Mouse (Mus musculus): ENCODE data around the gene Usp47. TPM values are rescaled to one million over a fixed set of nuclear protein-coding genes. Genes with fewer than 3 reads are reported as not detected.

The Usp47 gene
- total RNA-seq, 2 experiments from 2014 or later: 19.4 to 35.2 TPM

GRCm38 (mm10) chr7:112143978-112144377 lies 120.7 kb downstream of the Usp47 start:
- ATAC-seq (replicated peaks; ENCODE audit: low FRiP score, poor library complexity, severe bottlenecking): no peak

GRCm38 (mm10) chr7:112144646-112145179 lies 121.4 kb downstream of the Usp47 start:
- no peak for ATAC-seq (replicated peaks; ENCODE audit: low FRiP score, poor library complexity, severe bottlenecking)

- ATAC-seq (replicated peaks; ENCODE audit: low FRiP score, poor library complexity, severe bottlenecking): no peak
Measured at GRCm38 (mm10) chr7:112147979-112148378, 124.7 kb downstream of the Usp47 start.

GRCm38 (mm10) chr7:112149113-112149512 lies 125.8 kb downstream of the Usp47 start:
- ATAC-seq (replicated peaks; ENCODE audit: low FRiP score, poor library complexity, severe bottlenecking): no peak

GRCm38 (mm10) chr7:112154445-112154844 lies 131.1 kb downstream of the Usp47 start:
- no peak for ATAC-seq (replicated peaks; ENCODE audit: low FRiP score, poor library complexity, severe bottlenecking)

GRCm38 (mm10) chr7:112155194-112155593 lies 131.9 kb downstream of the Usp47 start:
- ATAC-seq (replicated peaks; ENCODE audit: low FRiP score, poor library complexity, severe bottlenecking): no peak

GRCm38 (mm10) chr7:112157584-112158315 lies 134.4 kb downstream of the Usp47 start:
- ATAC-seq (replicated peaks; ENCODE audit: low FRiP score, poor library complexity, severe bottlenecking): no peak

GRCm38 (mm10) chr7:112158316-112158741 lies 135.0 kb downstream of the Usp47 start:
- ATAC-seq (replicated peaks; ENCODE audit: low FRiP score, poor library complexity, severe bottlenecking): no peak

- ATAC-seq (replicated peaks; ENCODE audit: low FRiP score, poor library complexity, severe bottlenecking): no peak
Measured at GRCm38 (mm10) chr7:112158942-112159341, 135.6 kb downstream of the Usp47 start, which contains the start of gene Dkk3. TSS of gene Dkk3 (minus strand) at chr7:112159057.

GRCm38 (mm10) chr7:112159835-112160234 lies 136.5 kb downstream of the Usp47 start:
- no peak for ATAC-seq (replicated peaks; ENCODE audit: low FRiP score, poor library complexity, severe bottlenecking)

Other genes starting within 250 kb of the Usp47 start
- gene Galnt18, start 243.5 kb upstream of the Usp47 start, total RNA-seq (2015; ENCODE audit: low replicate concordance): not detected in 2 replicates
- not detected in 2 replicates for gene Galnt18, start 243.5 kb upstream of the Usp47 start, total RNA-seq (2017; ENCODE audit: low replicate concordance)
- gene Dkk3, start 135.6 kb downstream of the Usp47 start, total RNA-seq (2015; ENCODE audit: low replicate concordance): not detected in 2 replicates
- not detected in 2 replicates for gene Dkk3, start 135.6 kb downstream of the Usp47 start, total RNA-seq (2017; ENCODE audit: low replicate concordance)
- gene Mical2, start 202.4 kb downstream of the Usp47 start, total RNA-seq (2015; ENCODE audit: low replicate concordance): 0.63 TPM in 1 of 2 replicates, not detected in the other
- gene Mical2, start 202.4 kb downstream of the Usp47 start, total RNA-seq (2017; ENCODE audit: low replicate concordance): 0.34 and 1.5 TPM in 2 replicates

Measured in erythroblast, adult 5-6 weeks (primary cell).